ENCODE assay signal across 8 mouse cellular contexts in genomic region chr7:98361063-98361652, GRCm38 (mm10). TPM values are rescaled to one million over a fixed set of nuclear protein-coding genes. Genes with fewer than 3 reads are reported as not detected.
DNase-seq lines count a peak whose midpoint lies in the region; ATAC-seq and TF ChIP-seq lines count a peak whose summit lies in the region.

TSS of gene Tsku (minus strand) at chr7:98361328.

- POLR2A ChIA-PET in Patski (lab: Charles Lee), result interaction anchor here (0.7 kb wide), 2 partner anchors 18 to 163 kb away, joined by 3 to 4 read pairs; no protein-coding TSS in a partner anchor

- CTCF ChIA-PET in Patski (lab: Charles Lee), result no interaction called here

- ATAC-seq in Patski, result peak; percentile 74
- ATAC-seq in hindbrain, embryonic 13.5 days (ENCODE audit: low FRiP score), result peak; percentile 86

- TF ChIP-seq CTCF in Patski (IDR thresholded peaks at IDR 0.05), result no peak

- no peaks in the 10 kb centered on the region for H3K9me3 ChIP-seq in hindbrain, embryonic 13.5 days

- peak within 1 kb of the TSS; percentile 84 for H3K9ac ChIP-seq in hindbrain, embryonic 13.5 days

- H3K4me1 ChIP-seq in hindbrain, embryonic 13.5 days (replicated peaks), result peaks cover 50% of the 10 kb centered on the region

- under 1% methylated on average over 52 of the region's 52 CpGs for WGBS in hindbrain, embryonic 13.5 days

- DNase-seq in Patski (ENCODE audit: low read depth, low spot score), result peak; percentile 85
- DNase-seq in cerebellum, postnatal 14 days, result peak; percentile 87 to 92
- peak; percentile 62 to 73 for DNase-seq in frontal cortex, postnatal 25 days (ENCODE audit: low spot score in 2 of 2)
- peak; percentile 72 to 80 for DNase-seq in layer of hippocampus, postnatal 36 days
- DNase-seq in lung, postnatal 14 days, result peak; percentile 88
- peak; percentile 78 for DNase-seq in retina, postnatal 7 days (ENCODE audit: low read depth, low spot score)
- peak; percentile 94 for DNase-seq in urinary bladder, postnatal 14 days (ENCODE audit: low spot score)

- peak within 1 kb of the TSS; percentile 76 for H3K4me3 ChIP-seq in hindbrain, embryonic 13.5 days

- H3K27ac ChIP-seq in hindbrain, embryonic 13.5 days, result peak within 1 kb of the TSS; percentile 87

- in situ Hi-C loops in Patski (cut with MboI; ENCODE audit: low pct_unique_long_range_greater_than_20kb), result no loop called here

- no peaks in the 10 kb centered on the region for H3K27me3 ChIP-seq in Patski
- H3K27me3 ChIP-seq in hindbrain, embryonic 13.5 days, result no peaks in the 10 kb centered on the region

- H3K36me3 ChIP-seq in hindbrain, embryonic 13.5 days, result no peaks in the 10 kb centered on the region

- H3K4me2 ChIP-seq in hindbrain, embryonic 13.5 days, result peak within 1 kb of the TSS; percentile 97

RNA-seq across cellular contexts. Expression of gene Tsku, which starts in this region (rescaled TPM):
- polyA plus RNA-seq in Patski (2021), result 22.5 TPM
- 9.1 and 10.3 TPM in 2 replicates for polyA plus RNA-seq in hindbrain, embryonic 13.5 days (2015; fragmentation: Nextera tagmentation; extraction: Ambion mirVana)
- 1 to 10 TPM; 1.4 TPM for total RNA-seq in layer of hippocampus, postnatal 36 days (2021)

Comparison
In these comparisons a context has a peak if more than half of its experiments do, and no peak if none do; other contexts are left out.
1. Peak in every context shown above with its lines: DNase-seq, ATAC-seq, H3K4me3 ChIP-seq and H3K27ac ChIP-seq.